Mouse (Mus musculus) midbrain, embryonic 11.5 days (tissue): ENCODE measurements around the gene Calu. TPM values are rescaled to one million over a fixed set of nuclear protein-coding genes. Genes with fewer than 3 reads are reported as not detected.
"Not testable (repeated sequence)": the region's sequence is repeated elsewhere in the genome, so short reads cannot be mapped to it uniquely, and the experiment has no call there.

Experiments used
- ATAC-seq: fragments of 200-750 bp; cut with Nextera tagmentation; 2 replicates; pipeline ENCODE4 v1.8.0; 2017; ENCODE audit warnings: moderate TSS enrichment, moderate library complexity; ENCODE audit not compliant: low FRiP score
- DNase-seq: peaks from one replicate; pipeline ENCODE4 v3.0.0; 2015; ENCODE audit warnings: low spot score; ENCODE audit errors: missing footprints
- H3K27ac ChIP-seq: fragments of 300-500 bp; sonication (generic); 2 replicates; pipeline ENCODE4 v1.5.1; 2014; ENCODE audit warnings: low read depth, low read length
- H3K27me3 ChIP-seq: fragments of 300-500 bp; sonication (generic); 2 replicates; pipeline ENCODE4 v1.6.1; 2014; ENCODE audit warnings: mild to moderate bottlenecking, low read length, moderate library complexity, mixed read lengths; ENCODE audit not compliant: control insufficient read depth, insufficient read depth
- H3K36me3 ChIP-seq: fragments of 300-500 bp; sonication (generic); 2 replicates; pipeline ENCODE4 v1.6.1; 2014; ENCODE audit warnings: mild to moderate bottlenecking, low read length, moderate library complexity, mixed read lengths; ENCODE audit not compliant: control insufficient read depth, insufficient read depth
- H3K4me1 ChIP-seq: fragments of 300-500 bp; sonication (generic); 2 replicates; pipeline ENCODE4 v1.6.1; 2014; ENCODE audit warnings: low read length; ENCODE audit not compliant: control insufficient read depth, insufficient read depth
- H3K4me2 ChIP-seq: fragments of 300-500 bp; sonication (generic); 2 replicates; pipeline ENCODE4 v1.6.1; 2014; ENCODE audit warnings: mild to moderate bottlenecking, moderate library complexity
- H3K4me3 ChIP-seq: fragments of 300-500 bp; sonication (generic); 2 replicates; pipeline ENCODE4 v1.5.1; 2014; ENCODE audit warnings: low read depth, low read length
- H3K9ac ChIP-seq: fragments of 300-500 bp; sonication (generic); 2 replicates; pipeline ENCODE4 v1.6.1; 2014; ENCODE audit warnings: low read length
- H3K9me3 ChIP-seq: fragments of 300-500 bp; sonication (generic); 2 replicates; pipeline ENCODE4 v1.6.1; 2016; ENCODE audit warnings: low read length; ENCODE audit not compliant: control insufficient read depth
- WGBS: fragments of 180-500 bp; shearing (Covaris S2); extraction: QIAGEN DNeasy Blood & Tissue Kit; methylation state at CpG from one replicate; pipeline ENCODE4 v1.1.7; 2014; 5-methylcytosine and 5-hydroxymethylcytosine counted together
- polyA plus RNA-seq: library from polyadenylated mRNA; unstranded; fragments of >200 nt; fragmentation: Nextera tagmentation; extraction: Ambion mirVana; gene quantifications from 2 replicates; pipeline ENCODE4 v1.2.1, GENCODE M21; 2014

The Calu gene
- polyA plus RNA-seq, 1 experiment from 2014 or later: 265 TPM

DNA sequence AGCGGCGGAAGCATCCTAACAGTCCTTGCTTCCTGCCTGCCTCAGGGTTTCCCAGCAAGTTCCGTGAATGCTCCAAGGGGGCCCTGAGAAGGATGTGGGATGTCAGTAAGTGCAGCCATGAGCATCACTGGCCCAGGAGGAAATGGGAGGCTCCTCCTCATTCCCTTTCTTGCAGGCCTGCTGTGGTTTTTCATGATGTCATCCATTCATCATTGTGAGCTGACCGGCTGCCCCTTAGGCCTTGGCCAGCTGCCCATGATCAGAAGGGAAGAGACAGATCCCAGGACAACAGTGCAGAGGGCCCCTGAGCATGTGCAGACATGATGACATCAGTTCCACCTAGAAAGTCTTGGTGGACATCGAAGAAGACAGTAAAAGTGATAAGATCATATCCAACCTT, 29.0 kb upstream of the Calu start, which contains the start of gene Fam71f1:
Fam71f1 (plus strand) TSS at position 262 of the 400 bp plus-strand sequence.
- no peaks in the 10 kb centered on the region for H3K27me3 ChIP-seq
- no peak within 1 kb of the TSS for H3K9ac ChIP-seq
- no peaks in the 10 kb centered on the region for H3K36me3 ChIP-seq
- H3K4me3 ChIP-seq: no peak within 1 kb of the TSS
- no peaks in the 10 kb centered on the region for H3K9me3 ChIP-seq
- no peak within 1 kb of the TSS for H3K4me2 ChIP-seq
- DNase-seq: no peak
- no peaks in the 10 kb centered on the region for H3K4me1 ChIP-seq
- 81% methylated on average over 5 of the region's 5 CpGs for WGBS
- no peak for ATAC-seq
- no peak within 1 kb of the TSS for H3K27ac ChIP-seq

- Histone ChIP-seq H3K4me2 (no peak overlapping the region), H3K27me3 (no peaks in the 10 kb centered on the region), H3K27ac (no peak overlapping the region), H3K9me3 (no peaks in the 10 kb centered on the region), H3K9ac (no peak overlapping the region), H3K4me3 (no peak overlapping the region), H3K4me1 (no peaks in the 10 kb centered on the region), H3K36me3 (no peaks in the 10 kb centered on the region)
- DNase-seq (no peak), ATAC-seq (no peak)
- WGBS: 80% methylated on average over 6 of the region's 6 CpGs
Observed at GRCm38 (mm10) chr6:29321586-29321985, 26.3 kb upstream of the Calu start.

DNA sequence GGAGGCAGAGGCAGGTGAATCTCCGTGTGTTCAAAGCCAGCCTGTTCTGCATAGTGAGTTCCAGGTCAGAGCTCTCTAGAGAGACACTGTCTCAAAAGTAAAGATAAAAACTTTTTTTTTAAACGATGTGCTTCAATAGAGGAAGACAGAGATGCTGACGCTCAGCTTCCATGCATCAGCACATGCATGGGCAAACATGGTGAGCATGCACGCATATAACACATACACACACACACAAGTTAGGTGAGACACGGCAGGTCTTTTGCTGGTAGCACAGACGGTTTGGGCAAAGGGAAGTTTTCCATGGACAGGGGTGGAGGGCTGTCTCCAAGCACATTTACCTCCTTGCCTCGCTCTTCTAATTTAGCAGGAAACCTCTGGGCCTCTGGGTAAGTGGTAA, 25.7 kb upstream of the Calu start:
- H3K4me1 ChIP-seq: no peaks in the 10 kb centered on the region
- ATAC-seq (no peak), DNase-seq (no peak)
- no peak overlapping the region for H3K4me2 ChIP-seq
- H3K36me3 ChIP-seq: no peaks in the 10 kb centered on the region
- WGBS: 90% methylated on average over 7 of the region's 7 CpGs
- H3K27me3 ChIP-seq: no peaks in the 10 kb centered on the region
- H3K9me3 ChIP-seq: no peaks in the 10 kb centered on the region
- no peak overlapping the region for H3K9ac ChIP-seq
- H3K4me3 ChIP-seq: no peak overlapping the region
- no peak overlapping the region for H3K27ac ChIP-seq

DNA sequence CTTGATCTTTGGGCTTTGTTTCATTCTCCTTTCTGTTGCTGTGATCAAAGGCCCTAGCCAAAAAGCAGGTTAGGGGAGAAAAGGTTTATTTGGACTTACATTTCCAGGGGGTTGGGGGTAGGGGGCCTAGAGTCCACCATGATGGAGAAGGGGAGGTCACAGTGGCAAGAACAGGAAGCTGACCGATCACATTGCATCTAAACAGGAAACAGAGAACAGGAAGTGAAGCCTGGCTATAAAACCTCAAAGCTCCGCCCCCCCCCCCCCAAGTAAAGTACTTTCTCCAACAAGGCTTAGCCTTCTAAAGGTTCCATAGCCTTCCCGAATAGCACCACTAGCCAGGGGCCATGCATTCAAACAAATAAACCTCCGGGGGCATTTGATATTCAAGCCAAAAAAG, 25.1 kb upstream of the Calu start:
- Histone ChIP-seq H3K27ac (no peak overlapping the region), H3K9ac (no peak overlapping the region), H3K36me3 (no peaks in the 10 kb centered on the region), H3K4me3 (no peak overlapping the region), H3K27me3 (no peaks in the 10 kb centered on the region), H3K4me1 (no peaks in the 10 kb centered on the region), H3K4me2 (no peak overlapping the region), H3K9me3 (no peaks in the 10 kb centered on the region)
- ATAC-seq (no peak), DNase-seq (no peak)
- WGBS: 79% methylated on average over 4 of the region's 4 CpGs

DNA sequence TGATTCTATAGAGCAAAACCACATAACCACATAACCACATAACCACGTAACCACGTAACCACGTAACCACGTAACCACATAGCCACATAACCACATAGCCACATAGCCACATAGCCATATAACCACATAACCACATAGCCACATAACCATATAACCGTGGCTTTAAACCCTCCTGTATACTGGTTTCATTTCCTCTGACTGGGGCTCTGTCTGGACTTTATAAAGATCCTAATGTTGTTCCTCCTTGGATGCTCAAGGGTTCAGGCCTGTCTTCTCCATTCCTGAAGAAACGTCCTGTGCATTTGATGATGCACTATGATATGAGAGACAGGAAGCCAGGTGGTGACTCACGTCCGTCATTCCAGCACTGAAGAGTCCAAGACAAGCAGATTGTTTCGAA, 20.9 kb upstream of the Calu start:
- H3K4me3 ChIP-seq: no peak overlapping the region
- ATAC-seq (no peak), DNase-seq (no peak)
- no peak overlapping the region for H3K27ac ChIP-seq
- no peaks in the 10 kb centered on the region for H3K36me3 ChIP-seq
- no peaks in the 10 kb centered on the region for H3K9me3 ChIP-seq
- H3K4me1 ChIP-seq: no peaks in the 10 kb centered on the region
- H3K27me3 ChIP-seq: no peaks in the 10 kb centered on the region
- no peak overlapping the region for H3K4me2 ChIP-seq
- no peak overlapping the region for H3K9ac ChIP-seq
- 92% methylated on average over 9 of the region's 9 CpGs for WGBS

- Histone ChIP-seq H3K9me3 (no peaks in the 10 kb centered on the region), H3K4me3 (no peak overlapping the region), H3K27me3 (no peaks in the 10 kb centered on the region), H3K27ac (no peak overlapping the region), H3K4me1 (no peaks in the 10 kb centered on the region), H3K4me2 (no peak overlapping the region), H3K36me3 (no peaks in the 10 kb centered on the region), H3K9ac (no peak overlapping the region)
- no peak for ATAC-seq
- 74% methylated on average over 4 of the region's 4 CpGs for WGBS
- no peak for DNase-seq
Observed at GRCm38 (mm10) chr6:29329514-29329913, 18.4 kb upstream of the Calu start.

DNA sequence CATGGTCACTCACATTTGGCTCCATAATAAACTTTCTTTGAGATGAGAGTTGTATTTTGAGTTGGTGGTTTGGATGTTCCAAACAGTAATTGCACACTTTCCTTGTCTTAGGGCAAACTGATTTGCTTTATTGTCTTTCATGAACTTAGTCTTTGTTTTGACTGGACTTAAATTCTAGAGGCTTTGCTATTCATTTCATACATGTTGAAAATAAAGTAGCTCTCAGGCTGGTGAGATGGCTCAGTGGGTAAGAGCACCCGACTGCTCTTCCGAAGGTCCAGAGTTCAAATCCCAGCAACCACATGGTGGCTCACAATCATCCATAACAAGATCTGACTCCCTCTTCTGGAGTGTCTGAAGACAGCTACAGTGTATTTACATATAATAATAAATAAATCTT, 1.4 kb upstream of the Calu start:
- not testable (repeated sequence) for H3K9ac ChIP-seq, H3K4me2 ChIP-seq, H3K36me3 ChIP-seq, H3K27ac ChIP-seq, H3K9me3 ChIP-seq, H3K4me3 ChIP-seq, DNase-seq, ATAC-seq, H3K27me3 ChIP-seq
- H3K4me1 ChIP-seq: peaks cover 11% of the 10 kb centered on the region
- 82% methylated on average over 2 of the region's 2 CpGs for WGBS

DNA sequence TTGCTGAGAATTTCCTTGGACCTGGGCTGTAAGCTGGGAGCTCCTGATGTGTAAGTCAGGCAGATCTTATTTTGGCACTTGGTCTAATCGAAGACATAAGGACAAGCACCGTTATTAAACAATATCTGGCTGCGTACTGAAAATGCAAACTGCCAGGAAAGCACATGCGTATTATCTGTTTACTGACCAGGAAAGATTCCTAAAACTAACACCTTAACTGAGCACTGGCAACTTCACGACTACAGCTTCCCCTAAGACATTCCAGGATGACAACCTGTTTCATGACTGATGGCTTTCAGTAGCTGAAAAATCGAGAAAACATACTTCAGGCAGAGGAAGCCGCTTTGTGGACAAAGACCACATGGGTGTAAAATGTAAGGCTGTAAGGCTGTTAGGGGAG, 680 bp upstream of the Calu start:
- H3K9me3 ChIP-seq: no peaks in the 10 kb centered on the region
- peak overlapping the region; percentile 83 for H3K9ac ChIP-seq
- H3K36me3 ChIP-seq: no peaks in the 10 kb centered on the region
- no peaks in the 10 kb centered on the region for H3K27me3 ChIP-seq
- WGBS: 39% methylated on average over 7 of the region's 7 CpGs
- H3K4me3 ChIP-seq: peak overlapping the region; percentile 85
- peak overlapping the region; percentile 78 for H3K4me2 ChIP-seq
- H3K27ac ChIP-seq: peak overlapping the region; percentile 44; the same call in 1 of the 2 replicates
- no peak for ATAC-seq
- no peak for DNase-seq
- peaks cover 11% of the 10 kb centered on the region for H3K4me1 ChIP-seq

- no peaks in the 10 kb centered on the region for H3K27me3 ChIP-seq
- H3K9ac ChIP-seq: peak overlapping the region; percentile 77
- ATAC-seq (no peak), DNase-seq (no peak)
- WGBS: under 1% methylated on average over 15 of the region's 15 CpGs
- H3K4me3 ChIP-seq: peak overlapping the region; percentile 85
- no peaks in the 10 kb centered on the region for H3K36me3 ChIP-seq
- peak overlapping the region; percentile 73 for H3K4me2 ChIP-seq
- peaks cover 11% of the 10 kb centered on the region for H3K4me1 ChIP-seq
- H3K9me3 ChIP-seq: no peaks in the 10 kb centered on the region
- peak overlapping the region; percentile 22; the same call in 1 of the 2 replicates for H3K27ac ChIP-seq
Observed at GRCm38 (mm10) chr6:29348371-29348724, 479 bp downstream of the Calu start.

- Histone ChIP-seq H3K4me2 (no peak overlapping the region), H3K4me1 (peaks cover 11% of the 10 kb centered on the region), H3K27ac (no peak overlapping the region), H3K9ac (no peak overlapping the region), H3K4me3 (no peak overlapping the region), H3K27me3 (no peaks in the 10 kb centered on the region), H3K36me3 (no peaks in the 10 kb centered on the region), H3K9me3 (no peaks in the 10 kb centered on the region)
- DNase-seq (no peak), ATAC-seq (no peak)
Observed at GRCm38 (mm10) chr6:29351613-29352012, 3.7 kb downstream of the Calu start.
